Mouse (Mus musculus): Measurements from ENCODE around the gene Mymk.
A peak's percentile ranks its signal among the peaks of the same experiment; 100 is the strongest.

Gene Mymk

GRCm38 (mm10) chr2:27079152-27079584 is 7.2 kb upstream of the Mymk start, which contains the start of gene Adamtsl2:
Adamtsl2 (plus strand) TSS chr2:27079379.
- DNase-seq (ENCODE audit: low spot score): peak; percentile 57

DNA sequence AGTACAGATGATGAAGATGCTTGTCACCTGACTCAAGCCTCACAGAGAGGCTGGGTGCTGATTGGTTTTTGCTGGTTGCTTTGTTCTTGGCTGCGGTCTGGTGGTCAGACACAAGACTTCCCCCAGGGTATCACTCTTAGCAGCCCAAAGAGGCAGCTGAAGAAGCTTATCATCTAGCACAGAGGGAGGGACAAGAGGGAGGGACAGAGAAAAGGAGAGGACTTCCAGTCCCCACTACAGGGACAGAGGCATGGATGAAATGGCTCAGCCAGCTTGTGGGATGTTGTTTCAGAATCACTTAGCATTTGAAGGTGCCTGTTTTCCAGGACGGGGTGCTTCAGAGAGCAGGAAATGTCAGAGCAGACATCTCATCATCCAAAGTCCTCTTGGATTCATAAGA is 6.3 kb upstream of the Mymk start:
- no peak for DNase-seq (ENCODE audit: low spot score)

DNA sequence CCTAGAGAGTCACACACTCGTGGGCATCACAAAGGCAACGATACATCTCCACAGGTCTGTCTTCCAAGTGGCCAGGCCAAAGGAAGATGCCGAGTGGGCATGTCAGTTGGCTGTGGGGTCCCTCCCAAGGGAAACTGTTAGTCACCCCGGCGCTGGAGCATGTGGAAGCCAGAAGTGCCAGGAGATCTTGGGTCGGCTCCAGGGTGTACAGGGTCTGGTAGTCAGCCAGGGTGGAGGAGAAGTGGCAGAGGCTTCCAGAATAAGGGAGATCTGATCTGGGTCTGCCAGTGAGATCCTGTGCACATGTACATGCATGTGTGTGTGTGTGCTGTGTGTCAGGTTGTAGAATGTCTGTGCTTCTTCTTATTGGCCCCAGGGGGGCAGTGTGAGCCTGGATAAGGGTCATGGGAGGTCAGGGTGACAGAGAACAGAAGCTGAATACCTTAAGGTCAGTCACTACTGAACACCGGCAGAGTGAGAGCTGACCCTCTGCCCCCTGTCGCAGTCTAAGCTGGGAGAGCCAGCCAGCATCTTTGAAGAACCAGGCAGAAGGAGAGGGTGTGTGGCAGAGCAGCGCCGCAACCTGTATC is 5.8 kb upstream of the Mymk start:
- DNase-seq (ENCODE audit: low spot score): no peak

GRCm38 (mm10) chr2:27075485-27075884 is 3.5 kb upstream of the Mymk start:
- DNase-seq (ENCODE audit: low spot score): peak; percentile 55

DNA sequence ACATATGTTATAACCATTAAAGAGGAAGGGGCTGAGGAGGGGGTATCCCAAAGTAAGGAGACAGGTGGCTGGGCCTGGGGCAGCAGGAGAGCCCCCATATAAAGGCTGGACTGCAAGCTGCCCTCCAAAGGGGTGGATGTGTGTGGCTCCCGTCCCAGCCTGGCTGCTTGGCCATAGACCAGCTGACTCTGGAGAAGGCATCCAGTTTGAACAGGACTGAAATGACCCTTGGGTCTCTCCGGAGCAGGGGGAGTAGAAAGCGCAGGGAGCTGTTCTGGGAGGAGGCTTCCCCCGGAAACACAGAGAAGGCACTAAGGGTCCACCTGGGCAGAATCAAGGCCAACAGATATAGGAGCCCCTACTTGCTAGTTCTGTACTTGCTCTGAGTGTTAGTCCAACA is 2.8 kb upstream of the Mymk start:
- no peak for DNase-seq (ENCODE audit: low spot score)

DNA sequence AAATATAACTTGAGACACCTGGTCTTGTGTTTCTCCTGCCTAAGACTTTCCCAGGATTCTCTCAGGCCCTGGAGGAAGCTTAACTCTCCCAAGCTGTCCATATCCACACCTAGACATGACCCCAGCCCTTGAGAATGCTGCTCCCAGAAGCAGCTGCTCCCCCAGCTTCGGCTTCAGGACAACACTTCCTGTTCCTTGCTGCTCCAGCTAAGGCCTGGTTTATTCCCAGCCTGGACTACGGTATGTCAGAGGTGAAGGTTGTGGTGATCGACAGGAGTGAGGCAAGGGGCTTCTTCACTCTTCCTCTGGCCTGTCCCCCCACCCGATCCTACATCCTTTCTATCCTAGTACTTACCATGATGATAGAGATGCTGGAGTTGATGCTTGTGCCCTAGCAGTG is 1.4 kb upstream of the Mymk start:
- DNase-seq (ENCODE audit: low spot score): no peak

DNA sequence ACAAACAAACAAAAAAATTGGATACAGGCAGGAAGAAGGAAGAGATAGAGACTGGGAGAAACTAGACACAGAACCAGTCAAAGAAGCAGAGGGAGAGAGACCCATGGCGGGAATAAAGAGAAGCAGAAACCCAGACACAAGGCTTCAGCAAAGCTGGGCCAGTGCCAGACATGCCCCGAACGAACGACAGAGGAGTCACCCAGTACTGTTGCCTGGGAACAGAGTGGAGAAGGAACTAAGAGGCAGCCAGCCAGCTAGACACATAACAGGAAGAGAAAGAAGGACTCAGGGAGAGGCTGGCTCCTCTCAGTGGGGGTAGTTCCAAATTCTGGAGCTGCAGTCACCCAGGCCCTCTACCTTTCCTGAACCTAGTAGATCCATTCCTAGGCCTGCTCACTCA is 842 bp downstream of the Mymk start:
- peak; percentile 93 for DNase-seq (ENCODE audit: low spot score)

- no peak for DNase-seq (ENCODE audit: low spot score)
Observed at GRCm38 (mm10) chr2:27070247-27070813, 1.6 kb downstream of the Mymk start.

DNA sequence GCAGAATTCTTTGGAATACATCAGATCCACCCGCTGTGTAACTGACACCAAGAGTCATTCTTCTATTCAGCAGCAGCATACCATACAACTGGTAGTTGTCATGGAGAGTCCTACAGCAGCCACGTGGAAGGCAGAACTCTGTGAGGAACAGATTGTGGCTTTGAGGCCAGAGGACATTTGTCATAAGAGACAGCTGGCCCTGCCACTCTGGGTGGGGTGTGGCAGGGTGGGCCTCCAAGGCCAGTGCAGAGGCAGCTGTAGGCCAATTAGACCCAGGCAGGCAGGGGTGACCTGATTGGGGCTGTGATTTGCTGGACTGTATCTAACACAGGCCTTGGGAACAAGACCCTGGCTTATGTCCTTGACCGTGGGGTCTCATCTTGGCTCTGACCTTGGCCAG is 2.3 kb downstream of the Mymk start:
- DNase-seq (ENCODE audit: low spot score): no peak

DNA sequence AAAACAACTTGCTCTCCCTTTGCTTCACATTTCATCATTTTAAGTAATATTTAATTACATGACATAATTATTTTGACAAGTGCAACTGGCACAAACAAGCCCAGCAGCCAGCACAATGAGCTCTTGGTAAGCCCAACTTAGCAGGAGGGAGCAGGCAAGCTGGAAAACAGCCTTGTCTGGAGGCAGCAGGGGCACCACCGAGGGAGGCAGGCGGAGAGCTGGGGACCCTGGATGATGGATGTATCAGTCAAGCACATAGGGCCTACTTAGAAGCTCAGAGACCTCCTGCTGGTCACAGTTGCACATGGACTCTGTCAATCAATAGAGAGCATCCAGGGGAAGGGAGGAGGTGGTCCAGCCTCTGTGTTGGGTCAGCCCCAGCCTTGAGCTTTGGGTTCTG is 4.0 kb downstream of the Mymk start:
- no peak for DNase-seq (ENCODE audit: low spot score)

DNA sequence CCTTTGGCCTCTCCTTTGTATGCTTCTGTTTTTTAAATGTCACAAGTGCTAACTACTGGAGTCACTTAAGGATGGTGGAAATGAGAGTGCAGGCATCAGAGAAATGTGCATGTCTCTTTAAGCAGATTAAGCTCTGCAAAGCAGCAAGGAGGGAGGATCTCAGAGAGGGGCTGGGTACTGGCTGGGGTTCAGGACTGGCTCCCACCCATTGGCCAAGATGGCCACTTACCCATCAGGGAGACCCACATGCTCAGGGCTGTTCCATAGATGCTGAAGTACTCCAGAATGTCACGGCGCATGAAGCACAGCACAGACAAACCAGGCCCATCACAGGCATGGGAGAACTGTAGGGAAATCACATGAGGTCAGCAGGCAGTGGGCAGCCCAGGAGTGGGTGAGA is 4.9 kb downstream of the Mymk start:
- DNase-seq (ENCODE audit: low spot score): no peak

- DNase-seq (ENCODE audit: low spot score): no peak
Observed at GRCm38 (mm10) chr2:27059187-27059586, 12.8 kb downstream of the Mymk start.

GRCm38 (mm10) chr2:27058751-27059150 is 13.2 kb downstream of the Mymk start:
- DNase-seq (ENCODE audit: low spot score): no peak

GRCm38 (mm10) chr2:27058251-27058650 is 13.7 kb downstream of the Mymk start:
- no peak for DNase-seq (ENCODE audit: low spot score)

DNA sequence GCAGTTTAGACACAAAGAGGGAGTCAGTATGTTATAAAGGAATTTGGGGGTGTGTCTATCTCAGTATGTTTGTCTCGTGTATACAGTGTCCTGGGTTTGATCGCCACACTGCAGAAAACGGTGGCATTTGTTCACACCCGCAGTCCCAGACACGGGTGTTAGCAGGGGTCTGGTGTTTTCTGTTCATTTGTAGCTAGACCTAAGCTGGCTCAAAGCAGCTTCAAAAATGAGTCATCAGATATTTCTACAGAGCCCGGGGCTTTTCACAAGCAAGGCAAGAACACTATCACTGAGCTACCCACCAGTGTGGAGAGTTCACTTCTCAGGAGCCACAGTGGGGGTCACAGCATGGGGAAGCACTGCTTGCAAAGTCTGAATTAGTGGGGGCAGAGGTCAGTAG is 22.6 kb downstream of the Mymk start:
- no peak for DNase-seq (ENCODE audit: low spot score)

DNA sequence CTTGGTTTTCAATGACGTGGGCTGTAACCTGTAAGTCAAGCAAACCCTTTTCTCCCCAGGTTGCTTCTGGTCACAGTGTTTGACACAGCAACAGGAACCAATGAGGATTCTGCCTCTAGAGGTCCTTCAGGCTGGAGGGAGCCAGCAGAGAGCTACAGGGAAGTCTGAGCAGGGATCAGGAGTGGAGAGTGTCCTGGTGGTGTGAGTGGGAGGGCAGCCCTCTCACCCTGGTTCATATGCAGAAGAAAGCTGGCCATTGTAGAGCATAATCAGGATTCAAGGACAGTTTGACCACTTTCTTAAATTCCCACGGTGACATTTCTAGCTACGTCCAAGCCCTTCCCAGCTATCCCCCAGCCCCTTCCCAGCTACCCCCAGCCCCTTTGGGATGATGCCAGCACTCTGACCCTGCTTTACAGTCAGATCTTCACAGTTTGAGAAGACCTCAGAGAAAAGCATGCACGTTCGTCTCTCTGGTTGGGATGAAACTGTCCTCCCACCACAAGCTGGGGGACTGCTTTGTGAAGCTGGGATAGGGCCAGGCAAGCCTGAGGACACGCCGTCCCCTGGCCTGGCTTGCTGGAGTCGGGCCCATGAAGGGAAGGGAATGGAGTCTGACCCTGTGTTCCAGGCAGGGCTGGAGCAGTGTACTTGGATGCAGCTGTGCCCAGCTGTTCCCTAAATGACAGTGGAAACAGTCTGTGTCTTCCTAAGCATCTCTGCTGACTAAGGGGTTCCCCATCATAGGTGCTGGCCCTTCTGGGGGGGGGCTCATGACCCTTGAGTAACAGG is 25.8 kb downstream of the Mymk start:
- no peak for DNase-seq (ENCODE audit: low spot score)

DNA sequence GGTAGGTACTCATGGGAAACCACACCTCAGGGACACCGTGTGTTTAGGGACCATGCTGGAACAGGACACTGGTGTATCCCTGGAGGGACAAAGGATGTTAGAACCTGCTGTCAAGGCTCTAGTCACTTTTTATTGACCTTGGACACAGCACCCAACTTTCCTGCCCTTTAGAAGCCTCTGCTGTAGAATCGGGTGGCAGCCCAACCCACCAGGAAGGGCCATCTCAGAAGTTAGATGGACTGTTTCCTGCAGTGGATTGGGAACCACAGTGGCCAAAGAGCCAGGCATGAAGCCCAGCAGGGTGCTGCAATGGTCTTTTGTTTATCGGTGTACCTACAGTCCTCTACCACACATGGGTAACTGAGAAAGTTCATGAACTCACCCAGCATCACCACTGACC is 27.3 kb downstream of the Mymk start:
- DNase-seq (ENCODE audit: low spot score): no peak

DNA sequence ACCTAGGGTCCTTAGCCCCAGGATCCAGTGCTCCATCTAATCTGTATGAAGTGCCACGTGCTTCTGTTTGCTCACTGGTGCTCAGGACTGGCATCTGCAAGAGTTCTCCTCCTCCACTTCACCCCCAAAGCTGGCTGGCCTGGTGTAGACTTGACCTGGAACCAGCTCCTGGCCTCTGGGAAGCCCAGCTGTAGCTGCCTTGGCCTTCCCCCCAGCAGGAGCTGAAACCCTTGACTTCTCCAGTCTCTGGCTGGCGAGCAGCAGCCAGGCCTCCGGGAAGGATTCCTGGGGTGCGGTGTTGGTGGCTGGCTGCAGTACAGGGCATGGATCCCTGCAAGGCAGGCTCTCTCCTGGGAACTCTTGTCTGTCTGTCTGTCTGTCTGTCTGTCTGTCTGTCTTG is 27.8 kb downstream of the Mymk start:
- no peak for DNase-seq (ENCODE audit: low spot score)

GRCm38 (mm10) chr2:27043461-27043860 is 28.5 kb downstream of the Mymk start:
- peak; percentile 93 for DNase-seq (ENCODE audit: low spot score)

DNA sequence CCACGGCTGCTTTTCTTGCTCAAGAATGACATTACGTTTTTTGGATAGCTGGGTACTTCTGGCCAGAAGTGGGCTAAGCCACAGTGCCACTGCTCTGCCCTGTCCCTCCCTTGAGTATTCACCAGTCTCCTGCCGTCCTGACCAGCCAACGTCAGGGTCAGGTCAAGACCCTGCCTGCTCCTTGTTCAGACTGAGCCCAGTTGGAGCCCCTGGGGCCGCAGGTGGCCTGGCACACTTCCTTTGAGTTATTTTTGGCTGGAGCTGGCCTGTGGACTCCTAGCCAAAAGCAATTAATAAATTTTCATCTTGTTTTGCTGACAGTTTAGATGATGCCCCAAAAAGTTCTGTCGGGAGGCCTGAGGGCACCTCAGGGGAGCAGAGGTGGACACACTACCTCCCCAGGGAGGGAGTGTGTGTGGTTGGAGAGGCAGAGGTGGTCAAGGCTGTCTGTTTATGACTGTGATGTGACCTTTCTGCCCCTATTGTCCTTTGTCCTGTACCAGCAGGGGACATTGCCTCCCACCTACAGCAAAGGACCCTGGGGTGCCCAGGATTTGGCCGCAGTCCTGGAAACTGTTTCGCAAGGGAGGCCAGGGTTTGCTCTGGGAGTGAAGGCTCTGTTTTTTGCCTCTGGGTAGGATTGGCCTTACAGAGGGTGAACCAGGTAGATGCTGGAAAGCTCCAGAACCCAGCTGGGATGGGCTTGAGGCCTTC is 29.7 kb downstream of the Mymk start:
- DNase-seq (ENCODE audit: low spot score): no peak

GRCm38 (mm10) chr2:27039286-27039685 is 32.7 kb downstream of the Mymk start:
- DNase-seq (ENCODE audit: low spot score): no peak

- peak; percentile 85 for DNase-seq (ENCODE audit: low spot score)
Observed at GRCm38 (mm10) chr2:27038596-27038995, 33.4 kb downstream of the Mymk start.

- DNase-seq (ENCODE audit: low spot score): no peak
Observed at GRCm38 (mm10) chr2:27037008-27037407, 35.0 kb downstream of the Mymk start.
